Mouse (Mus musculus) stomach, embryonic 16.5 days (tissue): ENCODE data around the gene Hmgb3. TPM values are rescaled to one million over a fixed set of nuclear protein-coding genes. Genes with fewer than 3 reads are reported as not detected.

Experiments
- ATAC-seq: fragments of 200-750 bp; cut with Nextera tagmentation; 2 replicates; pipeline ENCODE4 v1.8.0; 2017; ENCODE audit warnings: moderate number of reproducible peaks, moderate TSS enrichment; ENCODE audit not compliant: insufficient read depth, low FRiP score
- H3K27ac ChIP-seq: fragments of 300-500 bp; sonication (generic); 2 replicates; pipeline ENCODE4 v1.5.1; 2014; ENCODE audit warnings: low read length
- H3K27me3 ChIP-seq: fragments of 300-500 bp; sonication (generic); 2 replicates; pipeline ENCODE4 v1.6.1; 2014; ENCODE audit warnings: low read length, control low read depth, mixed read lengths; ENCODE audit not compliant: control insufficient read depth, insufficient read depth
- H3K36me3 ChIP-seq: fragments of 300-500 bp; sonication (generic); 2 replicates; pipeline ENCODE4 v1.6.1; 2014; ENCODE audit warnings: low read length; ENCODE audit not compliant: control insufficient read depth, insufficient read depth
- H3K4me1 ChIP-seq: fragments of 300-500 bp; sonication (generic); 2 replicates; pipeline ENCODE4 v1.6.1; 2014; ENCODE audit warnings: low read length, control low read depth, mixed read lengths; ENCODE audit not compliant: control insufficient read depth, insufficient read depth
- H3K4me2 ChIP-seq: fragments of 300-500 bp; sonication (generic); 2 replicates; pipeline ENCODE4 v1.6.1; 2014; ENCODE audit warnings: low read depth, low read length, mixed read lengths
- H3K4me3 ChIP-seq: fragments of 300-500 bp; sonication (generic); replicated peaks from 2 replicates; pipeline ENCODE4 v1.5.1; 2014; ENCODE audit warnings: mild to moderate bottlenecking, low read length
- H3K9ac ChIP-seq: fragments of 300-500 bp; sonication (generic); 2 replicates; pipeline ENCODE4 v1.6.1; 2014; ENCODE audit warnings: low read length
- H3K9me3 ChIP-seq: fragments of 300-500 bp; sonication (generic); replicated peaks from 2 replicates; pipeline ENCODE4 v1.6.1; 2016; ENCODE audit warnings: low read length, control low read depth; ENCODE audit not compliant: control insufficient read depth
- WGBS: fragments of 180-500 bp; shearing (Covaris S2); extraction: QIAGEN DNeasy Blood & Tissue Kit; methylation state at CpG from one replicate; pipeline ENCODE4 v1.1.7; 2014; 5-methylcytosine and 5-hydroxymethylcytosine counted together
- microRNA-seq: library from miRNA; unstranded; fragments of <30 nt; microRNA quantifications from one replicate; pipeline ENCODE4, GENCODE M21; 2016
- polyA plus RNA-seq: library from polyadenylated mRNA; unstranded; fragments of >200 nt; fragmentation: Nextera tagmentation; extraction: Ambion mirVana; gene quantifications from 2 replicates; pipeline ENCODE4 v1.2.1, GENCODE M21; 2015

The Hmgb3 gene
- polyA plus RNA-seq, 1 experiment from 2014 or later: 163 TPM

DNA sequence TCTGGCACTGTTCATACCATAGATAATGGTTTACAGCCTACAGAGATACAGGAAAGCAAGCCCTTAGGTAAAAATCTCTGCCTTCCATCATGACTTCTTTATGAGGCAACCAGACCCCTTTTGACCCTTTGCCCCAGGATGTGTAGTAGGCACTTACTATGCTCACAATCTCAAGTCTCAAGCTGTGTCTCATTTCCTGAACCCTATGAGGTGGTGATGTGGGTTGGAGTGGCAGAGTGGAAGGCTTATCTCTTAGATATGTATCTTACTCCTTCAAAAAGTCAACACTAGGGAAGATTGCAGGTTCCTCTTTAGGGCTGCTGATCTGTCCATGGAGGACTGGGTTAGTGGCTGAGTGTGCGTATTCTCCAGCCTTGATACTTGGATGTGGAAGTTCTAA lies 5.1 kb downstream of the Hmgb3 start:
- H3K4me2 ChIP-seq: no peak overlapping the region
- no peak for ATAC-seq

DNA sequence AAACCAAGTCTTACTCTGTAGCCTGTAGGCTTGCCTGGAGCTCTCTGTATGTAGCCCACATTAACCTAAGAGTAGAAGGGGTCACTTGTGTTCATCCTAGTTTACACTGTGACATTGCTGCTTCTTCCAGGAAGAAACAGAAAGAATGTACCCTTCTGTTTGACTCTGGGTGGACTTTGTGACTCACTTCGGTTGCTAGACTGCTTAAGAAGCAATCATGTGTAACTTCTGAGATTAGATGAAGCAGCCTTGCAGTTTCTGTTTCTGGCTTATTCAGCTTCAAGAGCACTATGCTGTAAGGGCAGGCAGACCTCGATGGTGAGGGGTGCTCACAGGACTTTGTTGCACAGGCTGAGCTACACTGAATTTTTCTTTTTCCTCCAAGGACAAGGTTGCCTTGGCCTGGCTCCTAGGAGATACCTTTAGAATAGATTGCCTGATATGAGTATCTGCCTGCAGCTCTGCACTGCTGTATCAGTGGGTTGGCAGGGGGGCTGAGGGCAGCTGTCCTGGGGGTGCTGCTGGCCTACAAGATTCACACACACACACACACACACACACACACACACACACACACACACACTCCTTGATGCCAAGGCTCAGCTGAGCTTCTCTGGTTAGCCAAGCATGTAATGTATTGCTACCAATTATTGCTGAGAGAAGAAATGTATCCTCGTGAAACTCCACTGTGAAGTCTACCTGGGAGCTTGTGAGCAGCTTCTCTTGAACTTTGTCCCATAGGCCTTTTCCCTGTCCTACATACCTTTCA lies 17.6 kb downstream of the Hmgb3 start:
- no peak overlapping the region for H3K9ac ChIP-seq
- WGBS: 56% methylated on average over 3 of the region's 3 CpGs
- ATAC-seq: no peak
- no peak overlapping the region for H3K27ac ChIP-seq
- H3K4me3 ChIP-seq: no peak overlapping the region
- H3K9me3 ChIP-seq: no peaks in the 10 kb centered on the region
- no peaks in the 10 kb centered on the region for H3K4me1 ChIP-seq
- no peaks in the 10 kb centered on the region for H3K36me3 ChIP-seq
- H3K4me2 ChIP-seq: no peak overlapping the region
- H3K27me3 ChIP-seq: no peaks in the 10 kb centered on the region

More for the DNA sequence above, 5.1 kb downstream of the Hmgb3 start:
- WGBS: 97% methylated on average over 1 of the region's 1 CpGs
- no peaks in the 10 kb centered on the region for H3K4me1 ChIP-seq
- no peaks in the 10 kb centered on the region for H3K9me3 ChIP-seq
- H3K4me3 ChIP-seq: no peak overlapping the region
- no peak overlapping the region for H3K9ac ChIP-seq
- H3K27ac ChIP-seq: no peak overlapping the region
- no peaks in the 10 kb centered on the region for H3K27me3 ChIP-seq
- no peaks in the 10 kb centered on the region for H3K36me3 ChIP-seq

DNA sequence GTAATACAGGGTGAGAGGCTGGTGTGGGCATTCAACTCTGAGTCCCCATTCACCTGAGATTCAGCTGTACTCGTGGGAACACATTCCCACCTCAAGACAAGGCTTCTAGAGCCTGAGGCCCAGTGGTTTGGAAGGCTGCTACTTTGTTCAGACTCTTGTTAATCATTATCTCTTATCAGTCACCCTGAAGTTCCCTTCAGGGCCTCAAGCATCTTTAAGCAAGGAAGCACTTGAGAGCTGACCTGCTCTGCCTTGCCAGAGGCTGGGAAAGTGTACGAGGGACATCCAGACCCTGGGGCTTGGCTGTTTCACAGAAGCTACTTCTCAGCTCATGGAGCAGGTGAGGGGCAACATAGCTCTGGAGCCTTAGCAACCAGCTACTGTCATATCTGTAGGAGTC lies 19.8 kb downstream of the Hmgb3 start:
- no peak for ATAC-seq
- H3K27me3 ChIP-seq: no peaks in the 10 kb centered on the region
- H3K4me2 ChIP-seq: no peak overlapping the region
- no peak overlapping the region for H3K9ac ChIP-seq
- no peaks in the 10 kb centered on the region for H3K36me3 ChIP-seq
- no peak overlapping the region for H3K4me3 ChIP-seq
- 32% methylated on average over 2 of the region's 2 CpGs for WGBS
- no peaks in the 10 kb centered on the region for H3K9me3 ChIP-seq
- H3K27ac ChIP-seq: no peak overlapping the region
- no peaks in the 10 kb centered on the region for H3K4me1 ChIP-seq

DNA sequence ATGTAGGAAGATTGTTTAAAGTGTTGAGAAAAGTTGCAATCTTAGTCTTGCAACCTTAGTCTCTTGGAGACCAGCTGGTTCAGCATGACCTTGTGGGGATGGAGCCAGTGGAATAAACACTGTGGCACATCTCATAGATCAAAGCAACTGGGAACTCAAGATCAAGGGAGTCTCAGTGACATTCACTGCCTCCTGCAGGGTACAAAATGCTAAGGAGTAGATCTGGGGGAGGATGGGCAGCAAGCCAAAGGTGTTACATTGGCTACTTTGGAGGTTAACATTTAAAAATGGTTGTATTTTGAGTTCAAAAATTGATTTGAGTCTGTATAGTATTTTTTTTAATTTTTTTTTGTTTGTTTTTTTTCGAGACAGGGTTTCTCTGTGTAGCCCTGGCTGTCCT lies 33.5 kb downstream of the Hmgb3 start:
- no peaks in the 10 kb centered on the region for H3K36me3 ChIP-seq
- WGBS: 50% methylated on average over 1 of the region's 1 CpGs
- H3K9me3 ChIP-seq: no peaks in the 10 kb centered on the region
- H3K9ac ChIP-seq: no peak overlapping the region
- no peak overlapping the region for H3K4me3 ChIP-seq
- H3K27me3 ChIP-seq: no peaks in the 10 kb centered on the region
- no peak for ATAC-seq
- H3K4me1 ChIP-seq: no peaks in the 10 kb centered on the region
- H3K4me2 ChIP-seq: no peak overlapping the region
- no peak overlapping the region for H3K27ac ChIP-seq

DNA sequence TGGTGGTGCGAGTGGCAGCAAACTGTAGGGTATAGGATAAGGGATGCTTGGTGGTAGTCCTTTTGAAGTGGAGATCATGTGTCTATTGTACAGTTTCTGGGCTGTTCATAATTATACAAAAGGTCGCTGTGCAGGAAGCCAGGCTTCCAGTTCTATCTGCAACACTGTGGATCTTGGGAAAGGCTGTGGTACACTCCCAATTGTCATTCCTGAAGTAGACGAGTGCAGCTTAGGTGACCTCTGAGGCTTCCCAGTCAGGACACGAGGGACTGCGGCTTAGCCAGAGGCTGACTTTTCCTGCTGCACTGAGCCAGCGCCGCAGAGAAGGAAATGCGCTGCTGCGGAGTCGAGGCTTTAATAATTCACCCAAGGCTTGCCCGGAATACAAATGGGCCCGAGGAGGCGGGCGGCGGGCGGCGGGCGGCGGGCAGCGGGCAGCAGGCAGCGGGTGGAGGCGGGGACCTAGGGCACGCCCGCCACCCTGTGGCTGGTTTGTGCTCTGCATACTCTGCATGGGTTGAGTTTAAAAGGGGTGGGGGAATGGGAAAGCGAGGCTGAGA lies 45.4 kb downstream of the Hmgb3 start:
- Histone ChIP-seq H3K4me1 (no peaks in the 10 kb centered on the region), H3K27me3 (no peaks in the 10 kb centered on the region), H3K9me3 (no peaks in the 10 kb centered on the region), H3K4me3 (peak overlapping the region; percentile 35), H3K4me2 (peak overlapping the region; percentile 57), H3K9ac (no peak overlapping the region; the same call in 1 of the 2 replicates), H3K27ac (no peak overlapping the region), H3K36me3 (no peaks in the 10 kb centered on the region)
- 11% methylated on average over 25 of the region's 25 CpGs for WGBS
- 0 out of 2 replicates have a peak, but pooled peaks have one; percentile 56 for ATAC-seq

Small RNA genes within 50 kb of the gene (microRNA-seq; reads per million reads assigned to microRNA genes)
- gene Gm23945: not detected

Other genes starting within 250 kb of the Hmgb3 start
- 11.7 and 12.2 TPM in 2 replicates for gene Mtmr1, start 191.2 kb upstream of the Hmgb3 start, polyA plus RNA-seq
- gene Cd99l2, start 63.1 kb upstream of the Hmgb3 start, polyA plus RNA-seq: 33.2 and 35.8 TPM in 2 replicates
- gene Gpr50, start 107.7 kb downstream of the Hmgb3 start, polyA plus RNA-seq: 0.75 and 1.0 TPM in 2 replicates